Mouse (Mus musculus): Measurements from ENCODE around the gene Lurap1l.

- no peak for TF ChIP-seq CTCF (IDR thresholded peaks at IDR 0.05; ENCODE audit: low read depth)
- TF ChIP-seq EP300 (IDR thresholded peaks at IDR 0.05; ENCODE audit: low read depth), result no peak
These were observed 47.5 kb upstream of the Lurap1l start for GRCm38 (mm10) chr4:80862962-80863361.

Measured in liver, postnatal 0 days (tissue).